ENCODE assay signal across 10 mouse cellular contexts in the genomic region with DNA sequence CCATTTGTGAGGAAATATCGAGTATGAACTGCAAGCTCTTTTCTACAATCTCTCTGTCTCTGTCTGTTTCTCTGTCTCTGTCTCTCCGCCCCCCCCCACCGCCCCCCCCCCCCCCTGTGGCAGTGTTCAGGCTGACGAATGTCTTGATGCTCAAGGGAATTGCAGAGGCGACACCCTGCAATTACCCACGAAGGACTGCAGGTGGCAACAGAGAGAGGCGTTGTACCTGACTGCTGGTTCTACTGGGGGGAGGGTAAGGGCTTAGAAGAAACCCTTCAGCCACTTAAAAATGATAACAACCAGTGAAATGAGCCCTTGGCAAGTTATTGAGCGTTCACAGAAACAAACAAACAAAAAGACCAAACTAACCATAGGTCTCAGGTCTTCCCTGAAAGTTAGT. TPM values are rescaled to one million over a fixed set of nuclear protein-coding genes. Genes with fewer than 3 reads are reported as not detected.
DNase-seq lines count a peak whose midpoint lies in the region; ATAC-seq and TF ChIP-seq lines count a peak whose summit lies in the region.
"Had no signal": no experiment of that assay in that cellular context is flagged by ENCODE, and none has a peak within 500 bp of the region (broad histone marks: within the 10 kb centered on the region; RNA-seq: fewer than 3 reads in every experiment).

No protein-coding gene starts in this region.

- no peak overlapping the region for H3K4me3 ChIP-seq in hindbrain, postnatal 0 days (ENCODE audit: low read length)
- no peak overlapping the region for H3K4me3 ChIP-seq in hindbrain, embryonic 13.5 days
- H3K4me3 ChIP-seq in bone marrow, adult 2 months (replicated peaks; ENCODE audit: control insufficient read depth, low read depth, low read length) = no peak overlapping the region
- H3K4me3 ChIP-seq: neural tube, embryonic 12.5 days had no signal

- no peaks in the 10 kb centered on the region for H3K27me3 ChIP-seq in hindbrain, postnatal 0 days (ENCODE audit: insufficient read depth, low read length)
- no peaks in the 10 kb centered on the region for H3K27me3 ChIP-seq in hindbrain, embryonic 13.5 days
- H3K27me3 ChIP-seq: neural tube, embryonic 12.5 days had no signal

- H3K36me3 ChIP-seq in hindbrain, postnatal 0 days (ENCODE audit: insufficient read depth, low read length) = no peaks in the 10 kb centered on the region
- no peaks in the 10 kb centered on the region for H3K36me3 ChIP-seq in hindbrain, embryonic 13.5 days
- H3K36me3 ChIP-seq: neural tube, embryonic 12.5 days had no signal

- ATAC-seq in hindbrain, postnatal 0 days = no peak
- ATAC-seq in hindbrain, embryonic 13.5 days (ENCODE audit: low FRiP score) = no peak

- no peak overlapping the region for H3K27ac ChIP-seq in hindbrain, postnatal 0 days
- H3K27ac ChIP-seq in hindbrain, embryonic 13.5 days = no peak overlapping the region
- no peak overlapping the region for H3K27ac ChIP-seq in bone marrow, adult 2 months (ENCODE audit: control insufficient read depth, insufficient read depth, low read depth, low read length, poor library complexity)
- H3K27ac ChIP-seq: neural tube, embryonic 12.5 days had no signal

- H3K9me3 ChIP-seq in hindbrain, postnatal 0 days (ENCODE audit: low read length) = no peaks in the 10 kb centered on the region
- no peaks in the 10 kb centered on the region for H3K9me3 ChIP-seq in hindbrain, embryonic 13.5 days
- H3K9me3 ChIP-seq: neural tube, embryonic 12.5 days had no signal

- H3K9ac ChIP-seq in hindbrain, postnatal 0 days (replicated peaks; ENCODE audit: low read length) = no peak overlapping the region
- no peak overlapping the region for H3K9ac ChIP-seq in hindbrain, embryonic 13.5 days
- H3K9ac ChIP-seq: neural tube, embryonic 12.5 days had no signal

- intact Hi-C loops in left cerebral cortex, postnatal 25 days (cut with DNase I) = loop anchor here (5.0 kb wide), 1 partner anchor 314 kb away; no protein-coding TSS in a partner anchor

- no peak overlapping the region for H3K4me2 ChIP-seq in hindbrain, postnatal 0 days (ENCODE audit: low read depth, low read length)
- H3K4me2 ChIP-seq in hindbrain, embryonic 13.5 days = no peak overlapping the region
- H3K4me2 ChIP-seq: neural tube, embryonic 12.5 days had no signal

- TF ChIP-seq CTCF in hindbrain, postnatal 0 days (IDR thresholded peaks at IDR 0.05; ENCODE audit: low read depth) = peak; percentile 72
- peak; percentile 47 for TF ChIP-seq CTCF in bone marrow, adult 2 months (IDR thresholded peaks at IDR 0.05; ENCODE audit: control insufficient read depth, insufficient read depth, low read length)

- 9% methylated on average over 7 of the region's 8 CpGs for WGBS in hindbrain, postnatal 0 days
- WGBS in hindbrain, embryonic 13.5 days = 8% methylated on average over 6 of the region's 8 CpGs
- WGBS in bone marrow, adult 2 months = 6% methylated on average over 7 of the region's 8 CpGs

- DNase-seq in hindbrain, postnatal 0 days (ENCODE audit: low spot score) = peak; percentile 55
- DNase-seq in ES-CJ7 (ENCODE audit: low read depth, low spot score) = peak; percentile 83
- DNase-seq in frontal cortex, postnatal 36 days (ENCODE audit: low spot score in 2 of 2) = peak; percentile 19 to 63
- peak; percentile 44 to 65 for DNase-seq in left cerebral cortex, postnatal 25 days (ENCODE audit: low spot score in 2 of 2)
- peak; percentile 49 for DNase-seq in right cerebral cortex, postnatal 25 days
- no peak for DNase-seq in urinary bladder, adult 2 months (ENCODE audit: low spot score)

- H3K4me1 ChIP-seq in hindbrain, postnatal 0 days (ENCODE audit: insufficient read depth, low read length) = no peaks in the 10 kb centered on the region
- no peaks in the 10 kb centered on the region for H3K4me1 ChIP-seq in hindbrain, embryonic 13.5 days (replicated peaks)
- H3K4me1 ChIP-seq in bone marrow, adult 2 months (ENCODE audit: control insufficient read depth, insufficient read depth, low read length) = no peaks in the 10 kb centered on the region; the same call in 1 of the 2 replicates
- H3K4me1 ChIP-seq: neural tube, embryonic 12.5 days had no signal

- TF ChIP-seq POLR2A in bone marrow, adult 2 months (IDR thresholded peaks at IDR 0.05; ENCODE audit: borderline replicate concordance, control insufficient read depth, low read depth, low read length) = no peak

RNA-seq across cellular contexts. Expression of gene Gjb2, which starts 11.5 kb away (rescaled TPM):
- total RNA-seq in hindbrain, postnatal 0 days (2014; rRNA removed) = 9.9 and 11.4 TPM in 2 replicates
- 19.1 TPM in 2 replicates for polyA plus RNA-seq in hindbrain, postnatal 0 days (2015; fragmentation: Nextera tagmentation; extraction: Ambion mirVana)
- 15.3 and 17.0 TPM in 2 replicates for polyA plus RNA-seq in hindbrain, embryonic 13.5 days (2015; fragmentation: Nextera tagmentation; extraction: Ambion mirVana)
- polyA plus RNA-seq in bone marrow, adult 2 months (2011; ENCODE audit: insufficient read depth, insufficient read length, low replicate concordance, missing spikeins) = 1.0 TPM in 1 of 2 replicates, not detected in the other
- total RNA-seq in left cerebral cortex, postnatal 25 days (2021) = 10 to 100 TPM; 11.5 to 11.9 TPM
- polyA plus RNA-seq in urinary bladder, adult 2 months (2012; rRNA removed) = 6.4 and 6.5 TPM in 2 replicates

RNA-seq across cellular contexts. Expression of gene Gm4491, which starts 22.7 kb away (rescaled TPM):
- total RNA-seq in hindbrain, postnatal 0 days (2014; rRNA removed) = 0.11 TPM in 1 of 2 replicates, not detected in the other
- polyA plus RNA-seq in hindbrain, postnatal 0 days (2015; fragmentation: Nextera tagmentation; extraction: Ambion mirVana) = 0.11 TPM in 1 of 2 replicates, not detected in the other
- not detected in 2 replicates for polyA plus RNA-seq in hindbrain, embryonic 13.5 days (2015; fragmentation: Nextera tagmentation; extraction: Ambion mirVana)
- polyA plus RNA-seq in bone marrow, adult 2 months (2011; ENCODE audit: insufficient read depth, insufficient read length, low replicate concordance, missing spikeins) = not detected in 2 replicates
- total RNA-seq in left cerebral cortex, postnatal 25 days (2021) = under 1 TPM; 0.50 to 0.62 TPM
- polyA plus RNA-seq in urinary bladder, adult 2 months (2012; rRNA removed) = 0.12 TPM in 1 of 2 replicates, not detected in the other
- polyA plus RNA-seq: gonadal fat pad, adult 2 months; neural tube, embryonic 12.5 days had no signal

RNA-seq across cellular contexts. Expression of gene Gja3, which starts 35.1 kb away (rescaled TPM):
- 0.52 TPM in 1 of 2 replicates, not detected in the other for total RNA-seq in hindbrain, postnatal 0 days (2014; rRNA removed)
- polyA plus RNA-seq in hindbrain, postnatal 0 days (2015; fragmentation: Nextera tagmentation; extraction: Ambion mirVana) = 0.76 and 1.4 TPM in 2 replicates
- 0.27 and 0.69 TPM in 2 replicates for polyA plus RNA-seq in hindbrain, embryonic 13.5 days (2015; fragmentation: Nextera tagmentation; extraction: Ambion mirVana)
- polyA plus RNA-seq in bone marrow, adult 2 months (2011; ENCODE audit: insufficient read depth, insufficient read length, low replicate concordance, missing spikeins) = not detected in 2 replicates
- total RNA-seq in left cerebral cortex, postnatal 25 days (2021) = under 1 TPM; 0.18 to 0.32 TPM
- polyA plus RNA-seq in urinary bladder, adult 2 months (2012; rRNA removed) = not detected in 2 replicates

RNA-seq across cellular contexts. Expression of gene Gjb6, which starts 40.4 kb away (rescaled TPM):
- total RNA-seq in hindbrain, postnatal 0 days (2014; rRNA removed) = 19.5 and 25.6 TPM in 2 replicates
- polyA plus RNA-seq in hindbrain, postnatal 0 days (2015; fragmentation: Nextera tagmentation; extraction: Ambion mirVana) = 29.6 and 30.6 TPM in 2 replicates
- polyA plus RNA-seq in hindbrain, embryonic 13.5 days (2015; fragmentation: Nextera tagmentation; extraction: Ambion mirVana) = 18.0 and 18.4 TPM in 2 replicates
- not detected in 2 replicates for polyA plus RNA-seq in bone marrow, adult 2 months (2011; ENCODE audit: insufficient read depth, insufficient read length, low replicate concordance, missing spikeins)
- total RNA-seq in left cerebral cortex, postnatal 25 days (2021) = 100 to 1,000 TPM in 1 of 2 experiments, 10 to 100 TPM in 1; 98.3 to 106 TPM
- polyA plus RNA-seq in urinary bladder, adult 2 months (2012; rRNA removed) = 55.0 and 56.2 TPM in 2 replicates
